Mouse (Mus musculus): ENCODE results near the gene Samsn1. TPM values are rescaled to one million over a fixed set of nuclear protein-coding genes. Genes with fewer than 3 reads are reported as not detected.

Samsn1 gene
- polyA plus RNA-seq, 1 experiment: 1.6 TPM

DNA sequence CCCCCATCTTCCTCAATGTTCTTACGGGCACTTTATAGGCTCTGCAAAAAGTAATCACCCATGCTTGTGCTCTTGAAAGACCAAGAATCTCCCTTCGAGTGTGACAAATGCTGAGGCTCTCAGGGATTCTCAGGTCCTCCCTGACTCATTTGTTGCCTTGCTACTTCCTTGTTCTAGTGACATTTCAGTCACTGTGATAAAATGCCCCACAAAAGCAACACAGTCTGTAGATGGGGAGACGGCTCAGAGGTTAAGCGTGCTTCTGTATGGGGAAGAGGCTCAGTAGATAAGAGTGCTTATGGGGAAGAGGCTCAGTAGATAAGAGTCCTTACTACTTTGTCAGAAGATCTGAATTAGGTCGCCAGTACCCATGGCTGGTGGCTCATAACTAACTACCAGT is 104.4 kb downstream of the Samsn1 start:
- H3K4me1 ChIP-seq (ENCODE audit: control insufficient read depth, insufficient read depth, low read length): no peaks in the 10 kb centered on the region
- no peak overlapping the region for H3K4me3 ChIP-seq (ENCODE audit: insufficient read depth, low read length)
- no peak overlapping the region for H3K27ac ChIP-seq (ENCODE audit: insufficient read depth, low read length)
- no peak for TF ChIP-seq CTCF (IDR thresholded peaks at IDR 0.05; ENCODE audit: extremely low read depth, insufficient read depth, low read length)
- TF ChIP-seq POLR2A (IDR thresholded peaks at IDR 0.05; ENCODE audit: extremely low read depth, insufficient read depth, low read length): no peak

DNA sequence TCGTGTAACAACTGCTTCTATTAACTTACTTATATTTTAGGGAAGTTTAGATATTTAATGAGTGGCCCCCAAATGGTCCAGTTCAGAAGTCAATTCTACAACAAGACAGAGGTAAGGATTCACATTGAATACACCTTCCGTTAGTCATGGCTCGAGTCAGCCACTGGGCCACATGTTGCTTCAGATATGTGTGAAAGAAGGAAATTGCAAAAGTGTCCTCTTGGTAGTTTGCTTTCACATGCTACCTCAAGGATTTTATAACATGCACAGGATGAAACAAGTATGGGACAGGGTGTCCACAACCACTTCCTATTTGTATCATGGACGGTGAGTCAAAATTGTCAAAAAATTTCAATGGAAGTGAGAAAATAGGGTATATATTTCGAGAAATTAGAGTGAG is 110.0 kb downstream of the Samsn1 start:
- TF ChIP-seq POLR2A (IDR thresholded peaks at IDR 0.05; ENCODE audit: extremely low read depth, insufficient read depth, low read length) (no peak), CTCF (IDR thresholded peaks at IDR 0.05; ENCODE audit: extremely low read depth, insufficient read depth, low read length) (no peak)
- no peak overlapping the region for H3K27ac ChIP-seq (ENCODE audit: insufficient read depth, low read length)
- no peaks in the 10 kb centered on the region for H3K4me1 ChIP-seq (ENCODE audit: control insufficient read depth, insufficient read depth, low read length)
- H3K4me3 ChIP-seq (ENCODE audit: insufficient read depth, low read length): no peak overlapping the region

- H3K27ac ChIP-seq (ENCODE audit: insufficient read depth, low read length): no peak overlapping the region
- H3K4me3 ChIP-seq (ENCODE audit: insufficient read depth, low read length): no peak overlapping the region
- H3K4me1 ChIP-seq (ENCODE audit: control insufficient read depth, insufficient read depth, low read length): no peaks in the 10 kb centered on the region
- TF ChIP-seq POLR2A (IDR thresholded peaks at IDR 0.05; ENCODE audit: extremely low read depth, insufficient read depth, low read length): no peak
- no peak for TF ChIP-seq CTCF (IDR thresholded peaks at IDR 0.05; ENCODE audit: extremely low read depth, insufficient read depth, low read length)
Measured at GRCm38 (mm10) chr16:75908635-75909494, 113.2 kb downstream of the Samsn1 start.

DNA sequence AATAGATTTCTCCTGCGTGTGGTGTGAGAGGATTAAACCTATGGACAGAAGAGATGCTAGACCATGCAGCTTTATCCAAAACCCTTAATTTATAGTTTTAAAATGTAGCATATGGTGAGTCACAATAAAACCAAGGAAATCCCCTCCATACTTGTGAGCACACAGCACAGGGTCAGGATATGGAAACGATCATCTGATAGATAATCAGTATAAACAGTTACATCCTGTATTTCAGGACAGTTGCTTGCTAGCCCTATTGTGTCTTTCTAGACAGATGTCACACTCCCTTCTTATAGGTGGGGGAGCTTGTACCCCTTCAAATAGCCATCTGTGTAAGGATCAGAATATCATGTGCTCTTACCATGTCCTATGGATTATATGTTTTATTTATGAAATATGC is 115.3 kb downstream of the Samsn1 start:
- TF ChIP-seq POLR2A (IDR thresholded peaks at IDR 0.05; ENCODE audit: extremely low read depth, insufficient read depth, low read length): no peak
- no peak for TF ChIP-seq CTCF (IDR thresholded peaks at IDR 0.05; ENCODE audit: extremely low read depth, insufficient read depth, low read length)
- H3K4me1 ChIP-seq (ENCODE audit: control insufficient read depth, insufficient read depth, low read length): no peaks in the 10 kb centered on the region
- H3K4me3 ChIP-seq (ENCODE audit: insufficient read depth, low read length): no peak overlapping the region
- no peak overlapping the region for H3K27ac ChIP-seq (ENCODE audit: insufficient read depth, low read length)

DNA sequence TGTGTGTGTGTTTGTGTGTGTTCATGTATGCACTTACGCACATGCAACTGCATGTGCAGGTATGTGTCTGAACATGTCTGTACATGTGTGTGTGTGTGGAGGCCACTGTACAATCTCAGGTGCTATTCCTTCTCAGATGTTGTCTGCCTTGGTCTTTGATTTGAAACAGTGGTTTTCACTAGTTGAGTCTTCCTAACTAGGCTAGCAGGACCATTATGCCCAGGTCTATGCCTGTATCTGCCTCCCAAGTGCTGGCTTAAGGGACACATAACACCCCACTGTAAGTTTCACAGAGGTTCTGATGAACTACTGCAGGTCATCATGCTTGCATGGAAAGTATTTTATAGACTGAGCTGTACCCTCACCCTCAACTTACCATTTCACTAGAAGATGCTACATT is 115.8 kb downstream of the Samsn1 start:
- H3K4me3 ChIP-seq (ENCODE audit: insufficient read depth, low read length): no peak overlapping the region
- H3K4me1 ChIP-seq (ENCODE audit: control insufficient read depth, insufficient read depth, low read length): no peaks in the 10 kb centered on the region
- H3K27ac ChIP-seq (ENCODE audit: insufficient read depth, low read length): no peak overlapping the region
- TF ChIP-seq CTCF (IDR thresholded peaks at IDR 0.05; ENCODE audit: extremely low read depth, insufficient read depth, low read length): no peak
- no peak for TF ChIP-seq POLR2A (IDR thresholded peaks at IDR 0.05; ENCODE audit: extremely low read depth, insufficient read depth, low read length)

DNA sequence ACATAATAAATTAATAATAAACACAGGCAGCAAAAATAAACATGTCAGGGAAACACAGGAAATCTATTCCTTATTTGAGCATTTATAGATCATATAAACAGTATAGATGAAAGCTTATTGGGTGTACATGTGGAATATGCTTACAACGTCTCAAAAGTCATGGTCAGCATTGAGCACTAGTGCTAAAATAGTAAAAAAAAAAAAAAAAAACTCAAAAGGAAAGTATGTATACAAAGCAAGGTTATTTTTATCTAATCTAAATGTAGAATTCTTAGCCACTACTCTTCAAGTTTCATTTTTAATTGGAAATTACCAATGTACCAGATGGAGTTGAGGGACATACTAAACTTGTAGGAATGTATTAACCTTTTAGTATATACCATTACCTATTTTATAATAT is 116.8 kb downstream of the Samsn1 start:
- Histone ChIP-seq H3K4me1 (ENCODE audit: control insufficient read depth, insufficient read depth, low read length) (no peaks in the 10 kb centered on the region), H3K27ac (ENCODE audit: insufficient read depth, low read length) (no peak overlapping the region), H3K4me3 (ENCODE audit: insufficient read depth, low read length) (no peak overlapping the region)
- no peak for TF ChIP-seq POLR2A (IDR thresholded peaks at IDR 0.05; ENCODE audit: extremely low read depth, insufficient read depth, low read length)
- no peak for TF ChIP-seq CTCF (IDR thresholded peaks at IDR 0.05; ENCODE audit: extremely low read depth, insufficient read depth, low read length)

GRCm38 (mm10) chr16:75904072-75904471 is 118.0 kb downstream of the Samsn1 start:
- Histone ChIP-seq H3K4me1 (ENCODE audit: control insufficient read depth, insufficient read depth, low read length) (no peaks in the 10 kb centered on the region), H3K4me3 (ENCODE audit: insufficient read depth, low read length) (no peak overlapping the region), H3K27ac (ENCODE audit: insufficient read depth, low read length) (no peak overlapping the region)
- TF ChIP-seq POLR2A (IDR thresholded peaks at IDR 0.05; ENCODE audit: extremely low read depth, insufficient read depth, low read length): no peak
- no peak for TF ChIP-seq CTCF (IDR thresholded peaks at IDR 0.05; ENCODE audit: extremely low read depth, insufficient read depth, low read length)

DNA sequence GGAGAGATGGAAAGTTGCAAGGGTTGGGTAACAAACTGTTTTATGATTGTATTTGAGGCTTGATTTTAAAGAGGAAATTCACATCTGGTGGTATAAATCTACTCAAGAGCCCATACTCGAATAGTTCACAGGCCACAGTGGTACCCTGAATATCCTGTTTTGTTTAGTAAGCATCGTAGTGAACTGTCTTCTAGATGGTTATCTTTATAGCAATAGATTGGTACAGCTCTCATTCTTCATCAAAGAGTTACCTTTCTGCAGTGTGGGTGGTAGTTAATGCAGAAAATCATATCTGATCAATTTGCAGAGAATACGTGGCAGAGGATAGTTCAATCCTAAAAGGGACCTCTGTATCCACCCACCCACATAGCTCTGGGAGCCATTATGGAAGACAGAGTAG is 119.1 kb downstream of the Samsn1 start:
- Histone ChIP-seq H3K4me1 (ENCODE audit: control insufficient read depth, insufficient read depth, low read length) (no peaks in the 10 kb centered on the region), H3K4me3 (ENCODE audit: insufficient read depth, low read length) (no peak overlapping the region), H3K27ac (ENCODE audit: insufficient read depth, low read length) (no peak overlapping the region)
- no peak for TF ChIP-seq CTCF (IDR thresholded peaks at IDR 0.05; ENCODE audit: extremely low read depth, insufficient read depth, low read length)
- no peak for TF ChIP-seq POLR2A (IDR thresholded peaks at IDR 0.05; ENCODE audit: extremely low read depth, insufficient read depth, low read length)

DNA sequence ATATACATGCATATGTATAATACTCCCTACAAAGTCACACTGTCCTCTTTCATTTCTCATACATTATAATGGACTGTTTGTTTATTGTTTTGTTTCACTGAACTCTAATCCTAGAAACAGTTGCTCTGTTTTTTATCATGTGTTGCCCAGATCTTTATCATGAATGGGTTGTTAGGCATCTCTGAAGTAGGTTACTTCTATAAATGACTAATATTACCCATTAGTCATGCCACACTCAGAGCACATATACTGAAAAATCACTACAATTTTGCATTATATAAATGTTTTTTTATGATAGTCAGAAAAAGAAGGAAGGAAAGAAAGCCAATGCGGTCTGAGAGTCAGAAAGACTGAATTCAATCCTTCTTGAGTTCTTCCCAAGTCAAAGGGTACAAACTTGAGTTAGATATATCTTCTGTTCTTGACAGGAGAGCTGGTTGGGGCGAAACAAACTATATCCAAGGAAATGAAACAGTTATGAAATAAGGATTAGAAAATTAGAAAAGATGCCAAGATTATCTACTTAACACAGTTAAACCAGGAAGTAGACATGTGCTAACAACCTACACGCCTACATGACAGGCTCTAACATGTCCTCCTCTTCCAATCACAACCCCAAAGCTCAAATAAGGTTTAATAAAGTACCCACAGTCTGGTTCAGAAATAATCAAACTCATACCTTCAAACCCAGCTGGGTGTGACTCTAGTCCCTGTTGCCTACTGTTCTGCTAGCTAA is 122.0 kb downstream of the Samsn1 start:
- no peaks in the 10 kb centered on the region for H3K4me1 ChIP-seq (ENCODE audit: control insufficient read depth, insufficient read depth, low read length)
- H3K27ac ChIP-seq (ENCODE audit: insufficient read depth, low read length): no peak overlapping the region
- no peak overlapping the region for H3K4me3 ChIP-seq (ENCODE audit: insufficient read depth, low read length)
- no peak for TF ChIP-seq CTCF (IDR thresholded peaks at IDR 0.05; ENCODE audit: extremely low read depth, insufficient read depth, low read length)
- no peak for TF ChIP-seq POLR2A (IDR thresholded peaks at IDR 0.05; ENCODE audit: extremely low read depth, insufficient read depth, low read length)

Data from cortical plate, adult 2 months (tissue).